Mouse (Mus musculus) A20 (cell line): ENCODE measurements around the gene Gm20388.
"Not testable (repeated sequence)": the region's sequence is repeated elsewhere in the genome, so short reads cannot be mapped to it uniquely, and the experiment has no call there.

Experiments
- DNase-seq: peaks from one replicate; pipeline ENCODE4 v3.0.0-alpha.2; 2011; ENCODE audit warnings: low read depth, low spot score

Gm20388 gene

GRCm38 (mm10) chr8:122551265-122552051 lies 2640.8 kb downstream of the Gm20388 start, which contains the start of gene Piezo1:
Gene Piezo1, minus strand, starts transcription at chr8:122551329.
- DNase-seq, result peak; percentile 93

GRCm38 (mm10) chr8:122554786-122555185 lies 2644.1 kb downstream of the Gm20388 start:
- no peak for DNase-seq

GRCm38 (mm10) chr8:122556030-122557009 lies 2645.7 kb downstream of the Gm20388 start:
- DNase-seq, result peak; percentile 80

- DNase-seq, result no peak
Observed at GRCm38 (mm10) chr8:122557248-122558038, 2646.8 kb downstream of the Gm20388 start.

GRCm38 (mm10) chr8:122558671-122559349 lies 2648.2 kb downstream of the Gm20388 start:
- DNase-seq, result no peak

GRCm38 (mm10) chr8:122561199-122561598 lies 2650.6 kb downstream of the Gm20388 start:
- DNase-seq, result no peak

GRCm38 (mm10) chr8:122564363-122565352 lies 2654.0 kb downstream of the Gm20388 start:
- DNase-seq, result peak; percentile 77

- no peak for DNase-seq
Observed at GRCm38 (mm10) chr8:122566766-122567165, 2656.1 kb downstream of the Gm20388 start.

GRCm38 (mm10) chr8:122567361-122568108 lies 2656.9 kb downstream of the Gm20388 start, which contains the start of gene Cdt1:
Gene Cdt1, plus strand, starts transcription at chr8:122568015.
- DNase-seq, result peak; percentile 99

- DNase-seq, result peak; percentile 91
Observed at GRCm38 (mm10) chr8:122568109-122568504, 2657.5 kb downstream of the Gm20388 start.

GRCm38 (mm10) chr8:122568881-122569309 lies 2658.3 kb downstream of the Gm20388 start:
- DNase-seq, result no peak

- no peak for DNase-seq
Observed at GRCm38 (mm10) chr8:122569329-122569728, 2658.7 kb downstream of the Gm20388 start.

GRCm38 (mm10) chr8:122569996-122570395 lies 2659.4 kb downstream of the Gm20388 start:
- DNase-seq, result no peak

- no peak for DNase-seq
Observed at GRCm38 (mm10) chr8:122571153-122571552, 2660.5 kb downstream of the Gm20388 start.

- no peak for DNase-seq
Observed at GRCm38 (mm10) chr8:122571750-122572267, 2661.2 kb downstream of the Gm20388 start.

GRCm38 (mm10) chr8:122572751-122573150 lies 2662.1 kb downstream of the Gm20388 start:
- DNase-seq, result no peak

- not testable (repeated sequence) for DNase-seq
Observed at GRCm38 (mm10) chr8:122573176-122573575, 2662.5 kb downstream of the Gm20388 start.

GRCm38 (mm10) chr8:122573577-122573976 lies 2662.9 kb downstream of the Gm20388 start:
- no peak for DNase-seq
